Mouse (Mus musculus) cortical plate, adult 2 months (tissue): Measurements from ENCODE around the gene Shisal2b. TPM values are rescaled to one million over a fixed set of nuclear protein-coding genes. Genes with fewer than 3 reads are reported as not detected.

Experiments
- H3K27ac ChIP-seq: fragments of 200-500 bp; 2 replicates; pipeline ENCODE4 v1.5.1; 2012; ENCODE audit warnings: low read length, control low read depth, inconsistent platforms; ENCODE audit not compliant: insufficient read depth
- H3K4me1 ChIP-seq: fragments of 200-500 bp; 2 replicates; pipeline ENCODE4 v1.6.1; 2011; ENCODE audit warnings: low read length; ENCODE audit not compliant: control insufficient read depth, insufficient read depth
- H3K4me3 ChIP-seq: fragments of 200-500 bp; 2 replicates; pipeline ENCODE4 v1.5.1; 2011; ENCODE audit warnings: mild to moderate bottlenecking, low read length, control low read depth; ENCODE audit not compliant: insufficient read depth
- CTCF ChIP-seq: fragments of 200-500 bp; IDR thresholded peaks from 2 replicates; pipeline ENCODE4 v1.5.1; 2011; ENCODE audit warnings: mild to moderate bottlenecking, control low read depth, low read length; ENCODE audit not compliant: insufficient read depth; ENCODE audit errors: extremely low read depth
- POLR2A ChIP-seq: fragments of 200-500 bp; IDR thresholded peaks from 2 replicates; pipeline ENCODE4 v1.6.1; 2011; ENCODE audit warnings: mild to moderate bottlenecking, low read length, control low read depth; ENCODE audit not compliant: insufficient read depth; ENCODE audit errors: extremely low read depth
- polyA plus RNA-seq: library from polyadenylated mRNA; depleted of rRNA; stranded (reverse); fragments of >200 nt; gene quantifications from 2 replicates; pipeline ENCODE4 v1.2.3, GENCODE M21; 2012

The Shisal2b gene
- polyA plus RNA-seq, 1 experiment, result 0.10 TPM

- H3K4me3 ChIP-seq, result no peak overlapping the region
- TF ChIP-seq POLR2A (no peak), CTCF (no peak)
- H3K27ac ChIP-seq, result no peak overlapping the region
- H3K4me1 ChIP-seq, result no peaks in the 10 kb centered on the region
Observed at GRCm38 (mm10) chr13:104866726-104867125, 3.0 kb upstream of the Shisal2b start.

- Histone ChIP-seq H3K4me3 (no peak overlapping the region), H3K27ac (no peak overlapping the region), H3K4me1 (no peaks in the 10 kb centered on the region)
- TF ChIP-seq POLR2A (no peak), CTCF (no peak)
Observed at GRCm38 (mm10) chr13:104853645-104854044, 10.0 kb downstream of the Shisal2b start.

- Histone ChIP-seq H3K4me3 (no peak overlapping the region), H3K4me1 (no peaks in the 10 kb centered on the region)
- TF ChIP-seq POLR2A (no peak), CTCF (no peak)
Observed at GRCm38 (mm10) chr13:104843295-104844089, 20.2 kb downstream of the Shisal2b start.

GRCm38 (mm10) chr13:104841937-104842336 lies 21.8 kb downstream of the Shisal2b start:
- no peak overlapping the region for H3K27ac ChIP-seq
- H3K4me3 ChIP-seq, result no peak overlapping the region
- no peaks in the 10 kb centered on the region for H3K4me1 ChIP-seq
- no peak for TF ChIP-seq POLR2A
- TF ChIP-seq CTCF, result no peak

More at GRCm38 (mm10) chr13:104843295-104844089, 20.2 kb downstream of the Shisal2b start:
- no peak overlapping the region for H3K27ac ChIP-seq

- no peaks in the 10 kb centered on the region for H3K4me1 ChIP-seq
- no peak overlapping the region for H3K4me3 ChIP-seq
- H3K27ac ChIP-seq, result no peak overlapping the region
- TF ChIP-seq CTCF (no peak), POLR2A (no peak)
Observed at GRCm38 (mm10) chr13:104837628-104838027, 26.1 kb downstream of the Shisal2b start.

- no peaks in the 10 kb centered on the region for H3K4me1 ChIP-seq
- TF ChIP-seq CTCF (no peak), POLR2A (no peak)
- H3K4me3 ChIP-seq, result no peak overlapping the region
- no peak overlapping the region for H3K27ac ChIP-seq
Observed at GRCm38 (mm10) chr13:104832811-104833210, 30.9 kb downstream of the Shisal2b start.

- Histone ChIP-seq H3K27ac (no peak overlapping the region), H3K4me1 (no peaks in the 10 kb centered on the region), H3K4me3 (no peak overlapping the region)
- TF ChIP-seq POLR2A, result no peak
- no peak for TF ChIP-seq CTCF
Observed at GRCm38 (mm10) chr13:104825470-104825869, 38.2 kb downstream of the Shisal2b start.

- H3K4me3 ChIP-seq, result no peak overlapping the region
- no peak for TF ChIP-seq CTCF
- TF ChIP-seq POLR2A, result no peak
- H3K4me1 ChIP-seq, result peaks cover 1% of the 10 kb centered on the region; the same call in 1 of the 2 replicates
- no peak overlapping the region for H3K27ac ChIP-seq
Observed at GRCm38 (mm10) chr13:104822411-104822838, 41.3 kb downstream of the Shisal2b start.

- peaks cover 1% of the 10 kb centered on the region; the same call in 1 of the 2 replicates for H3K4me1 ChIP-seq
- TF ChIP-seq CTCF, result no peak
- TF ChIP-seq POLR2A, result no peak
- no peak overlapping the region for H3K4me3 ChIP-seq
- no peak overlapping the region for H3K27ac ChIP-seq
Observed at GRCm38 (mm10) chr13:104821908-104822307, 41.8 kb downstream of the Shisal2b start.

- TF ChIP-seq CTCF, result no peak
- no peak for TF ChIP-seq POLR2A
- Histone ChIP-seq H3K4me1 (peaks cover 1% of the 10 kb centered on the region; the same call in 1 of the 2 replicates), H3K4me3 (no peak overlapping the region), H3K27ac (no peak overlapping the region)
Observed at GRCm38 (mm10) chr13:104821192-104821591, 42.5 kb downstream of the Shisal2b start.
